Mouse (Mus musculus) cerebellum, postnatal 10 days (tissue): ENCODE data around the gene Ror1.

ENCODE experiments used
- DNase-seq, 2 experiments: peaks; one replicate each; pipeline ENCODE4 v3.0.0; 2021; ENCODE audit warnings: mixed read lengths in 2 of 2

Gene Ror1

DNA sequence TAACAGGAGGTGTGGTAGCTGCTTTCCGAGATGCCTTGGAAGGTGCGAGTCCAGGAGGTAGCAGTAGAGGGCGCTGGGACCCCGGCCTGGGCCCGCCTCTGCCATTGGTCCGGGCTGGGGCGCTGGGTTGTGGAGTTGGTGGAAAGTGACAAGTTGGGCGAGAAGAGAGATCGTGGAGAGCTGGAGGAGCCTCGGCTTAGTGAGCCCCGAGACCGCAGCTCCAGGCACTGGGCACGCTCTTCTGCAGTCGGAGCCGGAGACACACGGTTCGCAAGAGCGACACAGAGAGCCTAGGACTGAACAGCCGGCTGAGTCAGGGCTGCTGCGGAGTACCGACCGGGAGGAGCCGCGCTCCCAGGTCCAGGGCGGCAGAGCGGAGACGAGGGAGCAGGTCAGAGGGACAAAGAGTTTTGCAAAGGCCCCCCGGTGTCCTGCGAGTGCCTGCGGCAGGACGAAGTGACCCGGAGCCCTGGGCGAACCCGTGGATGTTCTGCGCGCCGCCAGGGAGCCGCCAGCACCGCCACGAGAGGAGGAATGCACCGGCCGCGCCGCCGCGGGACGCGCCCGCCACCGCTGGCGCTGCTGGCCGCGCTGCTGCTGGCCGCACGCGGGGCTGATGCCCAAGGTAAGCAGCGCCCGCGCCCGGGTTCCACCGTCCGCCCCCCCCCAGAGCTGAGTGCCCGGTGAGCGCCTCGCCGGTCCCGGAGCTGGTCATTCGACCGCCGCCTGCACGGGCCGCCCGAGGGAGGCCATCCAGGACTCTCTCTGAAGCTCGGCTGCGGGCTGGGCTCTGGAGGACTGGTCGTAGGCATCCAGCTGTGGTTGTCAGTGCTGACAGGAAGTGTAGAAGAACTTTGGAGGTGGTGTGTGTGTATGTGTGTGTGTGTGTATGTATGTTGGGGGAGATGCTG lies at the start of gene Ror1:
Gene Ror1, plus strand, starts transcription at position 107 of the 911 bp plus-strand sequence.
- DNase-seq = peak; percentile 98

DNA sequence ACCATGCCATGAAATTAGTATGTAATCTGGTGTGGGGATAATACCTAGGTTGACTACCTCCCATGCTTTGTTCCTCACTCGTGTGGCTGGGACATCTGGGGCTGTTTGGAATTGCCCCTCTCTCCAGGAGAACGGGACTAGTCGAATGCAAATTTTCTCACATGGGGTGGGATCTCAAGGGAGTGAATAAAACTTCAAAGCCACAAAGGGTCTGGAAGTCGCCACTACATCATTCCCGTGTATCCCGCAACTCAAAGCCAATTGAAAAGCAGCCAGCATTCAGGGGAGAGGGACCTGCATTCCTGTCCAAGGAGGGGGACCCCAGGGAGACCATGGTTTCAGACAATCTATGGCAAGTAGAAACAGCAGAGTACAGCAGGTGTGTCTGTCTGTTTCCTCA lies 48.5 kb upstream of the Ror1 start:
- peak; percentile 31 to 41 for DNase-seq

DNA sequence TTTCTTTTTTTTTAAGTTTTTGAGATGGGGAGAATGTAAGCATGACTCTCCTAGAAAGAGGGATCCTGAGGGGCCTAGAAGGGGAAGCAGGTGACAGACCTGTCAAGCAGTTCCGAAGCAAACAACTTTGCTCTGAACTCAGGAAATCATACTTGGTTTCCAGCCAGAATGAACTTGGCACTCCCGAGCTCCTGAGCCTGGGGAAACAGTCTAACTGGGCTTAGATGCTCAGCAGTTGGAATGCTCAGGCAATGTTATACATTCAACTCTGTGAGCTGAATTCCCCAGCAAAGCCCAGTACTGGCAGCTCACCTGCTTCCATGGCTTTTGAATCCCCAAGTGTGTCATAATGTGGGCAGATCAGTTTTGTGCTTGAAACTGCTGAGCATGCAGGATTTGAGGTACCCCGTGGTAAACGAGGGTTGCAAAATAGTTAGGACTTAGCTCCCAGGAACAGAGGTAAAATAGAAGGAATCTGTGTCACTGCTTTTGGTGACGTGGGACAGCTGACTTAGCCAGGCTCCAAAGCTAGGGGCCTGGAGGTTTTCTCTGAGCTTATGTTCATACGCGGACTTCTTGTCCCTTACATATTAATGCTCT lies 47.1 kb upstream of the Ror1 start:
- DNase-seq = peak; percentile 20 to 24

DNA sequence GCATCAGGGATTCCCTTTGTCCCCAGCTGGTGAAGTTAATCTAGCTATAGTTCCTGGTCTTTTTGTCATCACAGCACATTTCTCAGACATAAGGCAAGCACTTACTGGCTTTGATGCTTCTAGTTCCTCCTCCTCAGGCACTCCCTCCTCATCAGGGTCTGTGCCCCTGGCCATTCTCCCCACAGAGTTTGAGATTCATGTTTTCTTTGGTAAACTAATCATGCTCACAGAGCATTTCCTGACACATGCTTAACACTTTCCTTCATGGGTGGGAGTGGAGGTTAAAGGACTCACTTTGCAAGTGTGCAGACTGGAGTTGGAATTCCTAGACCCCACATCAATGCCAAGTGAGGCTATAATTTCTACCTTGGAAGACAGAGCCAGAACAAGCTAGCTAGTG lies 43.8 kb upstream of the Ror1 start:
- DNase-seq = no peak

DNA sequence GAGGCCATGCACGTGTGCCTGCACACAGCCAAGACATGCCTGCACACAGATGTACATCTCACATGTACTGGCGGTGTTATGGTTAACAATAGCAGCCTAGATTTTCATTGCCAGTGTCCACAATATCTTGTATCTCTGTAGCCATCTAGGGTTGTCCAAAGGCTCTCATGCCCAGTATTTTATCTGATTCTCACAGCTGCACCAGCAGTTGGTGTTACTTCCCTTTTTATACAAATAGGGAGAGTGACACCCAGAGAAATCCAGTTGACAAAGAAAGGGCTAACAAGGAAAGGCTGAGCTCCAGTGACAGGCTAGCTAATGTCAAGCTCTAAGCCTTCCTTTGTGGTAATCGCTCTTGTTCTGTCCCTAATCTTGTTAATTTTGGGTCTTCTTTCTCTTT lies 43.3 kb upstream of the Ror1 start:
- no peak for DNase-seq

DNA sequence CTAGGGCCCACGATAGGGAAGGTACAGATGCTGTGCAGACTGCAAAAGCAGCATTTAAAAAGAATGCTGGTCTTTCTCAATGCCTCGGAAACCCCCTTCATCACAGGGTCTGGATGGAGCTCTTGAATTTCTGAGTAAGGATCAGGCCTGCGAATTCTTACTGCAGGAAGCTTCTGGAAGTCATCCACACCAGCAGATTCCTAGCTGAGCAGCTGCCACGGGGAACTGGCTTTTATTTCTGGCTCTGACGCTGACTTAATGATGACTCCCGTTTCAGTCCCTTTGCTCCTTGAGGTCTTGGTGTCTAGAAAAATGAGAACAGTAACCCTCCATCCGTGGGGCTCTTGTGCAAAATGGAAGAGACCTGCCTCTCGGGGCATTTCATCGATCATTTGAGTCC lies 39.5 kb upstream of the Ror1 start:
- peak; percentile 44 to 54 for DNase-seq

DNA sequence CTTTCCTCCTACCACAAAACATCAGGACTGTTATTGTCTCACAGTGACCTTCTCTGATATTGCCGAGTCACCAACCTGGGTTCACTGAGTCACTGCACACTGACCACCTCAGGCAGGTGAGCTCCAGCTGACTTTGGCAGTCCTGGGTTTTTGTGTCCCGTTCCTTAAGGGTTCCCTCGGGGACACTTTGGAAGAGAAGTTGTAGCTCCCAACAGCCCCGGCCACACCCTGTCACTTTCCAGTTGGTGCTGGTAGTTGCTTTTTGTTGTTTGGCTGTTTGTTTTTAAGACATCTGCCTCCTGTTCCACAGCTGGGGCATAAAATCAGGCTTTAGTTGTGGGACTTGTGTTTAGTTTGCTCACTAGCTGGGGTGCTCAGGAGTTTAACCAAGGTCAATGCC lies 39.1 kb upstream of the Ror1 start:
- no peak for DNase-seq

DNA sequence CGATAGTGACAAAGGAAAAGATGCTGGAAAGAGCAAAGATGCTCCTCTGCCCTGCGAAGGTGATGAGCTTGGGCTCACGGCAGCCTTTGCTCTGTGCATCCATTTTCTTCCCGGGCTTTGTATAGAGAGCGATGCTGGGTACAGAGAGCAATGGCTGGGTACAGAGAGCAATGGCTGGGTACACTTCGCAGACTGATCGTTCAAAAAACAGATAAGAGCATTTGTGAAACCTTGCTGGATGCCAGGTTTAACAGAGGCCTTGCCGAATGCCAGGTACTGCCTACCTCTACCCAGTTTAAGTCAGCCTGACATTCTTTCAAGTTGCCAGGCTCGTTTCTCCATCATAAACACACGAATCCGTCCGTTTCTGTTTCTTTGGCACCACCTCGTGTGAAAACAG lies 38.2 kb upstream of the Ror1 start:
- DNase-seq = no peak

DNA sequence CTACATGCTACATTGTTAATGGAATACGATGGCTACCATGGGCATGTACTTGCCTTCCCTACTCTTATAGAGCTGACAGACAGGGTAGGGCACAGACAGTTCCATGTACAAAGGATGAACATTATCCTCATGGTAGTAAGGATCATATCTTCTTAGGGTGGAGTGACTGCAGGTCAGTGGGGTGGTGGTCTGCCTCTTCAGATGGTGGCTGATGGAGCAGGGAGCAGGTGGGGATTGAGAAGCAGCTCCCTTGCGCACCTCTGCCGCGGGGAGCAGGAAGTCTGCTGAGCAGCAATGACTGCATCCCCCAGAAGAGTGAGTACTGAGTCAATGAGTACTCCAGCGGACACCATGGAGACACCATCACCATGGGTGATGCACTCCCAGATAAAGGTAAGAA lies 37.0 kb upstream of the Ror1 start:
- DNase-seq = no peak

DNA sequence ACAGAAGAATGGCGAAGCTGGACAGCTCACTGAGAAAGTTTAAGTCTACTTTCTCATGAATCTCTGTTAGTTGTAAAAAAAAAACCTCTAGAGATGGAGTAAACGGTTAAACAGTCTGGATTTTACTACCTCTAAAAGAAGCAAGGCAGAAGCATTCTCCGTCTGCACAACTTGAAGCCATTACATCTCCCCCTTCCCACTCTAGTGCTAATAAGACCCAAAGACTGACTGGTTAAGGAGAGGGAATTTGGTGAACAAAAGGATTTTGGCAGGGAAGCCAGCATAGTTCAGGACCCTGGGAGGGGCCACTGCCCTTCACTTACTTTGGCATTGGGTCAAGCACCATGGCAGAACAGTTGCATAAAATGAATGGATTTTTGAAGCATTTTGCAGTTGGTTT lies 35.8 kb upstream of the Ror1 start:
- no peak for DNase-seq

DNA sequence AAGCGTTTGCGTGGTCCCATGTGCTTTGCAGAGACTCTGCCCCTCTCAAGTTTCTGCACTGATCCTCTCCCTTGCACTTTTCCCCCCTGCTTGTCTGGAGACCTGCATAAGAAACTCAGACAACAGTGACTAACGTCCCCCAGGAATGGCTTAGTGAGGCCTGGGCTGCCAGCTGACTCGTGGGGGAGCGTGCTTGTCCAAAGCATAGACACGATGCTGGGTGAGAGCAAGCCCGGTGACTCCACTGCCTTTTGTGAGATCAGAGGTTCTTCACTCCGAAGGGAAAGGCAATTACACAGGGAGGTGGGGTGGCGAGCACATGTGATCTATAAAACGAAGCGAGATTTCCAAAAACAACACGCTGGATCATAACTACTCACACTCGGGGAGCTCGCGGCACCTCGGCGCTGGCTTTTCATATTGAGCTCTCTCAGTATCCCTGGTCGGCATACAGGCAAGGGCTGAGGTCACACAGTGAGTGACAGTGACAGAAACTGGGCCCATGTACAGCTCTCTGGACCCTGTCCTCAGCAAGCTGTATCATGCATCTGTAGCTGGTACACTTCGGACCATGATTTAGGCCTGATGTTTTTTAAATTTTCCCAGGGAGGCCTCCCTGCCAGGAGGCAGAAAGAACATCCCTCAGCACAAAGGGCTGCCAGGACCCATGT lies 34.1 kb upstream of the Ror1 start:
- no peak for DNase-seq

DNA sequence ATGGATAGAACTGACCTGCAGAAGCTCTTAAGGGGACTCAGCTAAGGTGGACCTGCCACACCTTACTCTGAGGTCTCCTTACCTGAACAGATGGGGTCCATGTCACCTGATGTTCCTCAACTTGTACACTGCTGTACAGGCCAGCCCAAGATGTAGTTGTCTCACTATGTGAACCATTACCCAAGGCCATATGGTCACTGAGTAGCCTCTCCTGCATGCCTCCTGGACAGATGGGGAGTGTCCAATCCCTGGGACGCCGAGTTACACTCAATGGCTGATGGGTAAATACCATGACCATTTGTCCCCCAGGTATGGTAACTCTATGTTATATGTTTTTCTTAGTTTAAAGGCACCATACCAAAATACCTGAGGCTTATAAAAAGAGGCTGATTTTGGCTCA lies 29.9 kb upstream of the Ror1 start:
- DNase-seq = no peak

DNA sequence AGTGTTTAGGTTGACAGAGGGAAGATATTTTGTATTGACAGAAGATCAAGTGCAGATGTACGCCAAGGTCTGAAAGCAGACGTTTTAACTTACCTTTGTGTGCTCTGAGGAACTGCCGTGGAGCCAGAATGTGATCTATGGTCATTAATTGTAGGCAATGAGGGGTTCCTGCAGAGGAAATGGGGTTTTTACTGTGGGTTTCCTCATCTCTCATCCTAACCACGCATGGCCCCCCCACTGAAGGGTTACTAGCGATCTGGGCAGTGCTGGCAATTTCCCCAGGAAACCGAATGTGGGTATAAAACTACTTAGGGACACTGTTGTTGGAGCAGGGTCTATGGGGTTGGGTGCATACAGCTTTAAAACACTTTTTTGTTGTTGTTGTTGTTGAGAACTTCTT lies 25.5 kb upstream of the Ror1 start:
- no peak for DNase-seq

DNA sequence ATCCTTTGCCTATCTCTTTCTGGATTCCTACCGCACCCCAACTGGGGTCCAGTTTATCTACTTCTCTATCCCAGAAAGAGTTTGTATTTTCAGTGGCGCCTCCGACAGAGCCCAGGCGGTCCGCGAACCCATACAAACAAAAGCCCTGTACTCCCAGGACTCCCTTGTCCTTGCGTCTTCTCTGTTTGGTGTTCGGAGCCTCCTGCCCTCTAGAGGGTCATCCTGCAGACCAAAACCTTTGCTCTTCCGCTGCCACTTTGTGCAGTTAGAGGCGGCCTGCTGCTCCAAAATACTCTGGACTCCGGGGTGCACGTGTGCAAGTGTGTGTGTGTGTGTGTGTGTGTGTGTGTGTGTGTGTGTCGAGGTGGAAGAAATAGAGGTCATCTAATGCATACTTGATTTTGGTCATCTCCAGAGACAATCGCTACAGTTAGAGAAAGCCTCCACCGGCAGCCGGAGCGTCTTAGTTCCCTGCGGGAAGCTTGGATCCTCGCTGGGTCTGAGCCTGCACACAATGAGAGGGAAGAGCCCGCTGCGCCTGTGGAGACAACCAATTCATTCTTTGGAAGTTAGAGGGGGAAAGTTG lies 1.1 kb downstream of the Ror1 start:
- peak; percentile 49 to 51 for DNase-seq

DNA sequence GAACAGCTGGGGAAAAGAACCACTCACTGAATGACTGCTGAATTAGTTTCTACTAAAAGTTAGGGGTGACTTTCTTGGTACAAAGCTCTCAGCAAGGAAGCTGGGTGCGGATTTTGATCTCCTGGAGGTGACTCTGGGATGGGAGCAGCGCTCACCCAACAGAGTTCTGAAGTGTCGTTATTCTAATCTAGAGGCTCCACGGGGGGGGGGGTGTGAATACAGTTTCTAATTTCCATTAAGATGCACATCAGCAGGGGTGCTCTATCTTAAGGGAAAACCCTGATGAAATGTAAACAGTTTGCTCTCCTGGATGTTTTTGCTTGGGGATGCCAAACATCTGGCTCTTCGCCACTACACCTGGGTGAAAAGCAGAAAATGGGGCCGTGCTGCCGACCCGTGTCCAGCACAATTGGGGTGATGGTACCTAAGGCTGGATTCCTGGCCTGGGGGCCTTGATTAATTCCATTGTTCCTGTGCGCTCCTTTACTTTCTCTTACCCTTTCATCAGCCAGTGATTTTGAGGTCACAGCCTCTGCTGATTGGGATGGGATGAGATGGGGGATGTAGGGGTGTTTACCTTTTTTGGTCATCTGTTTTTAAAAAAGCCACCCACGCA lies 1.9 kb downstream of the Ror1 start:
- no peak for DNase-seq

DNA sequence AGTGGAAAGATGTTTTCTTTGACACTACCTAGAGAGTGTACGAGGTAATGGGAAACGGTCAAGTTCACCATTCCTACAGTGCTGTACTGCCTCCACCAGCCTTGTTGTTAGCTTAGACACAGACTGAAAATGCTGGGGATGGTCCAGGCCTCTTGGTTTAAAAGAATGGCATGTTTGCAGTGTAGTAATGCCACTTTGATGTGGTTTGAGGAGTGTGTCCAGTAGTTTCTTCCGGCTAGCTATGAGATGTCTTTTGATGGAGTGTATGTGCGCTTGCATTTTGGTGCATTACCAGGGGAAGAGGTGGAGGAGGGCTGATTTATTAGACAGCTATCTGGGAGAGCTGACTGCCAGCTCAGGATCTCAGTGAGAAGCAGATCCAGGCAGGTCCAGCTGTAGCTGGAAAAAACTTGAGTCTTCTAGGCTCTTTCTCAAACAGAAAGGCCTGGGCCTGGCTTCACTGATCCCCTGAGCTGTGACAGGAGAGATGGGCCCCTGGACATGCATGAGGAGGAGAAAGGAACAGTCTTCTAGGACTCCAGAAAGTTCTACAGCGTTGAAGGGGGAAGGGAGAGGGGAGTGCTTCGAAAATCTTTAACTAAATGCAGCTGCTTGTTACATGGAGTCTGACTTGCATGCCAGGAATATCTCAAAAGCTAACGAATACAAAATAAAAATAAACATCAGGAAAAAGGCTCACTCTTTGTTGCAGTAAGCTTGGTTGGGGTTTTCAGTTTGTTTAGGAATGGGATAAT lies 5.7 kb downstream of the Ror1 start:
- DNase-seq = no peak

DNA sequence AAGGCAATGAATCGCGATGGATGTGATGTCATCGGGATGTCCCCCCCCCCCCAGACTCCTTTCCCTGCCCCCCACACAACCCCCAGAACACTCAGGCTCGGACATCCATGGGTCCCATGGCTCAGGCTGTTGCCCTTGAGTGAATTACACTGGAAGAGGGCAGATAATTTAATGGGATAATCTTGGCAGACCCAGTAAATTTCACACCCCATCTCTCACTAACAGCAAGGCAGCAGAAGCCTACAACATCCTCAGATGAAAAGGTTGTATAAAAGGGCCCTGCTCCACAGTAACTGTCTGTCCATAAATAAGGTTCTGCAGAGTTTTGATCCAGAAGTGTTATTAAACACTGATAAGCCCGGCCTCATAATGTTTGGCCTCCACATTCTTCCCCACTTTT lies 6.3 kb downstream of the Ror1 start:
- DNase-seq = no peak

DNA sequence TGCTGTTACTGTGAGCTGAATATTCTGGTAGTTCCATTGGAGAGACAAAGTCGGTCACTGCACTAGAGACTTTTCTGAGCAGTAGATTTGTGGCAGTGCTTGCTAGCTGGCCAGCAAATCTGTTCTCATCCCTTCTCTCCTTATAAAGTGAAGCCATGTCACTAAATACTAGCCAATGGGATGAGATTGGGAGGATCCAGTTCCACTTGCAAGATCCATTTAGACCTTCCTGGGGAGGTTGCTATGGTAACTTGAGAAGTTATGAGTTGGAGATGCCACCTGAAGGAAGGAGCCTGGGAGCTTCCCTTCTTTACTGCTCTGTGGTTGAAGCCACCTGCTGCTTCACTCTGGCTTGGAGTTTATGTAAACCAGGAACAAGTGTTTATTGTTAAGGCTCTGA lies 8.7 kb downstream of the Ror1 start:
- no peak for DNase-seq

DNA sequence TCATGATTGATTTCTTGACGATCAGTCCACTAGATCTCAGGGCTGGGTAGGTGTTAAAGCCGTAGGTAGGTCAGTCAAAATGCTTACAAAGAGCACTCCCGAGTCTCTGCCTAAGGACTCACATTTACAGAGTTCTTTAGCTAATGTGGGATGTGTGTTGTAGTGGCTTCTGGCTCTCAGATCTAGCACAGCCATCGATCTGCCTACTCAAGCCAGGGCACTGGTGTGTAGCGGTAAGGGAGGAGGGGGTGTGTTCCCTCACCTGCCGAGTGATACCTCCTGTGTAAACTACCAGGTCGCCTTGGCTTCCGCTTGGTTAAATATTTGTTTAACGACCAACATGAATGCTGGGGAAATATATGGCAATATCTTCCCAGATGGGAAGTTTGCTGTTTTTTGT lies 12.0 kb downstream of the Ror1 start:
- no peak for DNase-seq

DNA sequence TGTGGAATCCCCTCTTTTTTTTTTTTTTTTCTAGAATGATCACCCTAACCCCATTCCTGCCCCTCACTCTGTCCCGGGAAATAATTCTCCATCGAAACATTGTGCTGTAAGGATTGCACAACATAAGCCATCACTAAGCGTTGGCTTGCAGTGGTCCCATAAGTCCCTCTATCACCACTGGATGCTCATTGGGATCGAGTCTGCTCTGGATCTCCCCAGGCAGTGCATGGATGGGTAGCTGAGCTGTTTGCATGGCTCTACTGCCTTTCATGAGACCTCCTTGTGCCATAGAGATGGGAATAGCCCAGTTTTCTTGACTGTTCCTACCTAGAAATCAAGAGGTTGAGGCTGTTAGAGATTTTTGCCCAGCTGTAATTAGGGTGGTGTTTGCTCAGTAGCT lies 13.0 kb downstream of the Ror1 start:
- DNase-seq = no peak

DNA sequence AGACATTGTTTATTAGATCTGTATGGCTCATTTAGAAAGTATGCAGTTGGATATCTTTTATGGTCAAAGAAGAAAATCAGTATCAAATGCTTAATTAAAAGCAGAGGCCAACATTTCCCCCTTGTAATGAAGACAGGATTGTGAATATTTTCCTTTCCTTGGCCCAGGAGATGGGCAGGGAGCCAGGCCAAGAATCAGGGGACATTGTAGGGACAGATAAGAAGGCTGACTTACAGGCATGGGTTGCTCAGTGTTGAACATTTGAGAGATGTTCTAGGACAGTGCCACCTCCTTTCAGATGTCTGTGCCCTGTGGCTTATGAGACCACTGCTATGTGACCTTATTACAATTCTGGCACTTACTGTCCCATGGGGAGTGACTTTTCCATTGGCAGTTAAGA lies 18.6 kb downstream of the Ror1 start:
- DNase-seq = peak; percentile 47 to 57

DNA sequence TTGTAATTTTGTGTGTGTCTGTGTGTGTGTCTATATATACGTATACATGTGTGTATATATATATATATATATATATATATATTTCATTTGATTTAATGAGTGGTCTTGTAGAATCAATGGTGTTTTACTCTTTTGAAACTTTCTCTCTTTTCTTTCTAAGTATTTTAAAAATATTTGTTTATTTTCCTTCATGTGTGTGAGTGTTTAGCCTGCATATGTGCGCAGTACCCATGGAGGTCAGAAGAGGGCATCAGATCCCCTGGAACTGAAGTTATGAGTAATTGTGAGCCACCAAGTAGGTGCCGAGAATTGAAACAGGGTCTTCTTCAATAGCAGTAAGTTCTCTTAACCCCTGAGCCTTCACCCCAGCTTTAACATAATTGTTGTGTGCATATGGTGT lies 20.8 kb downstream of the Ror1 start:
- no peak for DNase-seq
